Mouse (Mus musculus) embryo, embryonic 10 days (tissue): ENCODE measurements around the gene Mvb12b.

Source experiments
- DNase-seq: peaks from one replicate; pipeline ENCODE4 v3.0.0-alpha.2; 2015; ENCODE audit warnings: low spot score

Mvb12b gene

GRCm38 (mm10) chr2:33814581-33814980 lies 73.2 kb downstream of the Mvb12b start:
- DNase-seq: no peak

- no peak for DNase-seq
Observed at GRCm38 (mm10) chr2:33813501-33814240, 74.1 kb downstream of the Mvb12b start.

DNA sequence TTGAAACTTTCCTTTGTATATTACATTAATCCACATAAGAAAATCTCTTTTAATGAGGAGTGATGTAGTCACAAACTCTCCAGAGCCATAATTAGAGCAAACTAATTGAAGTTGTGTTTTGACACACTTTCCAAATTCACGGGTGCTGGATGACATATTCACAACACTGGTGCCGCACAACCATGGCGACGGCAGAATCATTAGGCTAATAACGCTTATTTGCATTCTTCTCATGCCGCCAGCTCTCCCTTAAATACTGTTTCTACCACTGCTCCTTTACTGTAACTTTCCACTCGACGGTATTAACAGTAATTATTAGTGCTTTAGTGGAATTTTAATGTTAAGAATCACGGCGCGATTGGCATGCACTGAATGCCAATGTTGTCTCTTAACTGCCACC lies 74.8 kb downstream of the Mvb12b start:
- DNase-seq: no peak

DNA sequence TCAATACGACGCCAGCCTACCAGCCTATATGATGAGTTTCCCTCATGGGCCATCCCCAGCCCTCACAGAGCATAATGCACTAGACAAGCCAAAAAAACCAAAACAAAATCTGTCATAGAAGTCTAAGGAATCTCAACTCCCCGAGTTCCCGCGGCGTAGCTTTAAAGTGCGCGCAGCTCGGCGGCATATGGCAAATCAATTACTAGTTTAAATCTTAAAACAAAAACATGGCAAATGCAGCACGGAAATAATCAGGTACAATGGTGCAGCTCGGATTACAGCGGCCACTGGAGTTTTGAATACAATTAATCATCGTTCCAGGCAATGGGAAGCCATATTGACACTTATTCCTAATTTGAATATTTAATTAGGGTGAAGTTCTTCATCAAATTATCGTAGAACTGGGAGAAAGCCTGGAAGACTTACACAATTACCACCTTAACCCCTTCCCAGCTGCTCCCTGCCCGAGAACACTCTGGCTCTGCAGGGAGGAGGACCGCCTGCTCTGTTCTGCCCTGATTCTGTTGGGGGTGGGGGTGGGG lies 76.3 kb downstream of the Mvb12b start:
- DNase-seq: peak; percentile 37

DNA sequence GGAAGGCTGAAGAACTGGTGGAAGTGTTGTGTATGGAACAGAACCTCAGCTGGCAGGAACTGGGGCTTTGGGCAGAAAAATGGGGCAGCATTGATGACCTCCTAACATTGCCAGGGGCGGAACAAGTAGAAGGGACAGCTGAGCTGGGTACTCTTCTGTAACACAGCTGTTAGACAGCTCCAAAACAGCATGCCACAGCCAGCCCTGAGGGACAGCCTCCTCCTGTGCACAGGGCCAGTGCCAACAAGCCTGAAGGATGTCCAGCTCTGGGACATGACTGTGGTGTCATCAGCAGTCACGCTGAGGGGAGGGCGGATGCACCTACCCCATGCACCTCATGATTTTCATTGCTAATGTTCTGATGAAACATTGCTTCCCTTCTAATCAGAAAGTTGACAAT lies 78.7 kb downstream of the Mvb12b start:
- DNase-seq: no peak

GRCm38 (mm10) chr2:33808032-33808431 lies 79.7 kb downstream of the Mvb12b start:
- DNase-seq: no peak

DNA sequence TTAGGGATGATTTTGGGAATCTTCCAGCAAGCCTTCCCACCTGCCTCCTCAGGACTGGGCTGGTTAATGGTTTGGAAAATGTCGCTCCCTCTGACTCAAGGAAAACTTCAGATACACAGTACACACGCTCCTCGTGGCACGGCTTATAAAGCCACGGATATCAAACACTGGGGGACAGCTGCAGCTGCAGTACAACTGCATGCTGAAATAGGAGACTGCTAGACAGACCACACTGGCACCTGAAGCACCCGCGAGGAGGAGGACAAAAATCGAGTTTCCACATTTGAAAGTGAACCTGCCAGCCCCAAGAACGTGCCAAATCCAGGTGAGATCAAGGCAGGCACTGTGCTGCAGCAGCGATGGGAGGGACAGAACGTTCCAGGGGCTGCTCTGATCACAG lies 82.1 kb downstream of the Mvb12b start:
- no peak for DNase-seq

DNA sequence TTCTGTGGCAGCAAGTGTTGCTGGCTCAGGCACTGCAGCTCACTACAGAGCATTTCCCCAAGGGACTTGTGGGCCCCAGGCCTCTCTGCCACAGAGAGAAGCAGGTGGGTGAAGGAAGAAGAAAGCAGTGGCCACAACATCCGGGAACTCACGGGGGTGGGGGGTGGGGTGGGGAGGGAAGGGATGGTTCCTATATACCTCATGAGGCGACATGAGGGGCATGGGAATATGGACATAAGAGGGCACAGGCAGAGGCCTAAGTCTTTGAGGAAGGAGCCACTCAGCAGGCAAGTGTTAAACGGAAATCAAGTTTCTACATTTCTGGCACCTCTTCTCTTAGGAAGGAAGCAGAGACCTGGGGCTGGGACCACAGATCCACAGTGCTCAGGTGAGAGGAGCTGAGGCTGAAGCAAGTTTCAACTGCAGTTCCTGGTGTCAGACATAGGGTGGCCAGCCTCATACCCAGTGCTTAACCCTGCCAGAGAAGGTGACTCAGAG lies 84.0 kb downstream of the Mvb12b start:
- DNase-seq: no peak

- no peak for DNase-seq
Observed at GRCm38 (mm10) chr2:33803083-33803615, 84.6 kb downstream of the Mvb12b start.

DNA sequence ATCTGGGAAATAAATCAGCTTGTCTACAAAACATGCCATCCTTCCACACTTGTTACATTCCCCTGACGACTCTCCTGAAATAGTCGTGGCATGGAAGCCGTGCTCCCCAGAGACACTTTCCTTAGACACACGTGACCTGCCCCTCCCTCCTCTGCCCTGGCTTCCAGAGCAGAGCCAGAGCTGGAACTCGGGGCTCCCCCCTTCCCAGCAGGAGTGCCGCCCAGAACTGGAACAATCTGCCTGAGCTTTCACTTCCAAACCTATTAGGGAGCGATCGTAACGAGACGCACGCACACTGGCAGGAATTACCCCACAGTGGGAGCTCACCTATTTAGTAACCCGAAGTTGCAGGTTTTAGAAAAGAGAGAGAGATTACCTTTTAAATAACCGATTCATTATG lies 86.0 kb downstream of the Mvb12b start:
- DNase-seq: no peak

DNA sequence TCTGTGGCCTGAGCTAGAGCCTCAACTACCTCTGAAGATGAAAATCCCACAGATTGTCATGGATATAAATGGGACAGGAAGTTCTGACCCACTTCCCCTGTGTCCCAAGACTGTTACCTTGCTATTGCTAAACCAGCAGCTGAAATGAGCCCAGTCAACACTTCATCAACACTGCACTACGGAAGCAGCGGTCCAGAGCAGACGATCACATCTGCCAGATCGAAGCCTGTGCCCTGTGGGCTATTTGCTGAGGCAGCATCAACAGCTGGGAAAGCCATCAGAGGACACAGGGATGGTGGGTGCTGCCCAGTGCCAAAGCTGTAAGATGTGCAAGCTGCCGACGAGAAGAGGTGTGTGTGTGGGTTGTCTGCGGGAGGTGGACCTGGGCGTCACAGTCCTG lies 86.4 kb downstream of the Mvb12b start:
- no peak for DNase-seq

- DNase-seq: no peak
Observed at GRCm38 (mm10) chr2:33800221-33800620, 87.5 kb downstream of the Mvb12b start.

GRCm38 (mm10) chr2:33795716-33796472 lies 91.9 kb downstream of the Mvb12b start:
- no peak for DNase-seq

DNA sequence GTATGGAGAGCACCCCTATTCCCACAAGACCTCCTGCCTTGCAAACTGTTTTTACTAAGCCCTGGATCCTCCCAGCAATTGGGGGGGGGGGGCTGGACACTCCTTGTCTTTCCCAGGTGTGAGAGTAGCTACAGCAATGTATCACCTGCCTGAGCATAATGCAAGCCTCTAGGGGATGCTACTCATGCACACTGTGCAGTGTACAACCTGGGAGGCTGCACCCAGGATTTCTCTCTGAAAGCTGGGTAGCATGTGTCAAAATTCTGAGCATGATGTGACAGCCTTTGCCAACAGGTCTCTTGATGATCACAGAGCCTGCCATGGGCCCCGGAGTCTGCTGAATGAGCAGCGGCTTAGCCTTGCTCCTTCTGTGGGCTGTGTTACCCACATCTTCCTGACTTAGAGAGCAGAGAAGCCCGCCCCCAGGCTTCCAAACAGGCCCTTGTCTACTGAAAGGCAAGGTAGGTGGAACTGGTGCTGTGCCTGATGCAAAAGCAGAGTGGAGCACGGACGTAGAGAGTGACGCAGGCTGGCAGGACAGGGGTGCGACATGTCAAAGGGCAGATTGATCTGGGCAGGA lies 92.7 kb downstream of the Mvb12b start:
- DNase-seq: no peak

DNA sequence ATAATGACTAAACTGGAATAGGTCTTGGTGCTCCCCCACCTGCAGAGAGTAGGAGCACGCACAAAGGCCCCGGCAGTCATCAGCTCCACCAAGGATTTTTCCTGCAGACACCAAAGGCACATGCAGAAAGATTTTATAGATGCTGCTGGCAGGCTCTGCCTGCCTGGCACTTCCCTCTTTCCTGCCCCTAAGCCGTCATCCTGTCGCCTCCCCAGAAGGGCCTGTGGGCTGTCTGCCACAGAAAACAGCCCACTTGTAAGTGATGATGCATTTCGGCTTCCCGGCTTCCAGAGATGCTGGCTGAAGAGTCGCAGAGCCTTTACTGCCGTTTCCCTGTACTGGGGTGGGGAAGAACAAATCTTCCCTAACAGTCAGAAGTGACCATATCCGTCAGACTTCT lies 93.3 kb downstream of the Mvb12b start:
- DNase-seq: no peak

- no peak for DNase-seq
Observed at GRCm38 (mm10) chr2:33790301-33790700, 97.4 kb downstream of the Mvb12b start.

- DNase-seq: no peak
Observed at GRCm38 (mm10) chr2:33789732-33790131, 98.0 kb downstream of the Mvb12b start.

DNA sequence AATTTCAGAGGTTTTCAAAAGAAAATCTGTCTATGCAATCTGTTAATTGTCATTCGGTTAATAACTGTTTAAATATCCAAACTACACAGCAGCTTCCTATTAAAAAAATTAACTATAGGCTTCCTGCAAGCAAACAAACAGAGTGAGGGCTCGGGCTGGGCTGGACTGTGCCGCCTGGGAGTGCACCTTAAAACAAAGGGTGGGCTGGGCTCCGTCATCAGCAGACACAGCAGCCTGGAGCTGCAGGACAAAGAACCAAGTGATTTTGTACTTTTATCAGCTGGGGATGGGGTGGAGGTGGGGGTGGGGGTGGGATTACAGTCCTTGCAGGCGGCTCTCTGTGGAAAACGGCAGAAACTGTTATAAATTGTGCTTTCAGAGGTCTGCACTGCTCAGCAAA lies 98.5 kb downstream of the Mvb12b start:
- DNase-seq: no peak

- DNase-seq: no peak
Observed at GRCm38 (mm10) chr2:33788851-33789250, 98.9 kb downstream of the Mvb12b start.

DNA sequence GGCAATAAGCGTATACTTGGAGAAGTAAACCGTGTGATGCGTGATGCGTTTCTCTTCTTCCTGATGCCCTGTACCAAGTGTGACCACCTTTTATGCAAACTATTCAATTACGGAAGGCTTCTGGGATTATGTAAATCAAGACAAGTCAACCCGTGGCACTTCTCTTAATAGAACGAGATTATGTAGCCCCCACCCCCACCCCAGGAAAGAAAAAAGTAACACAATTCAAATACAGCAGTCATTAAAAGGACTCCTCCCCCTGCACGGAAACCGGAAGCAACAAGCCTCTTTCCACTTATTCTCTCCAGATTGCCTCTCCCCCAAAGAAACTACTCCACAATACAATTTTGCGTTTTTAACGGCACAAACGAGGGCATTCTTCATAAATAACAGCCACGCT lies 99.6 kb downstream of the Mvb12b start:
- no peak for DNase-seq

- no peak for DNase-seq
Observed at GRCm38 (mm10) chr2:33786064-33786463, 101.7 kb downstream of the Mvb12b start.

GRCm38 (mm10) chr2:33785596-33785995 lies 102.2 kb downstream of the Mvb12b start:
- DNase-seq: peak; percentile 52

- no peak for DNase-seq
Observed at GRCm38 (mm10) chr2:33784721-33785120, 103.0 kb downstream of the Mvb12b start.
